Mouse (Mus musculus): ENCODE measurements around the gene Ankrd11. TPM values are rescaled to one million over a fixed set of nuclear protein-coding genes. Genes with fewer than 3 reads are reported as not detected.
"Not testable (repeated sequence)": the region's sequence is repeated elsewhere in the genome, so short reads cannot be mapped to it uniquely, and the experiment has no call there.

Ankrd11 gene
- polyA plus RNA-seq, 1 experiment from 2014 or later = 53.8 TPM

DNA sequence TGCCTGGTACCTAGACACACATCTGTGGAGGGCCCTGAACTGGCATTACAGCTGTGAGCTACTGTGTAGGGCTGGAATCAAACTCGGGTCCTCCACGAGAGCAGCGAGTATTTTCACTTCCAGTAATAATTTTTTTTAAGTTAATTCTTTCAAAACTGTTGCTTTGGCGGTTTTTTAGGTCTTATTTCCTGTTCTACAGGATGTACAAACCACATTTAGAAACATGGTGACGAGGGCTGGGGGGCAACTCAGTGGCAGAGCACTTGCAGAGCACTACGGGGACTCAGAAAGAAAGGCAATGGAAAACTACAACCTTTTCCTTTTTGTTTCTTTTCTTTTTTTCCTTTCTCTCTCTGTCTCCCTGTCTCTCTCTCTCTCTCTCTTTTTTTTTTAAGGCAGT is 7.9 kb downstream of the Ankrd11 start:
- H3K4me2 ChIP-seq = peak overlapping the region; percentile 28; the same call in 1 of the 2 replicates
- peaks cover 69% of the 10 kb centered on the region for H3K4me1 ChIP-seq (replicated peaks; ENCODE audit: control insufficient read depth, insufficient read depth, low read length)
- H3K36me3 ChIP-seq (ENCODE audit: control insufficient read depth, insufficient read depth, low read length) = no peaks in the 10 kb centered on the region
- no peak overlapping the region for H3K4me3 ChIP-seq (ENCODE audit: low read depth, low read length)
- WGBS = 56% methylated on average over 6 of the region's 6 CpGs
- no peak overlapping the region for H3K27ac ChIP-seq (ENCODE audit: low read depth, low read length)
- H3K9me3 ChIP-seq (ENCODE audit: control insufficient read depth, low read length) = no peaks in the 10 kb centered on the region
- ATAC-seq (replicated peaks; ENCODE audit: low FRiP score) (no peak), DNase-seq (ENCODE audit: low spot score) (no peak)
- H3K9ac ChIP-seq (ENCODE audit: low read depth, low read length) = no peak overlapping the region
- no peaks in the 10 kb centered on the region for H3K27me3 ChIP-seq (replicated peaks; ENCODE audit: control insufficient read depth, insufficient read depth, low read length)

DNA sequence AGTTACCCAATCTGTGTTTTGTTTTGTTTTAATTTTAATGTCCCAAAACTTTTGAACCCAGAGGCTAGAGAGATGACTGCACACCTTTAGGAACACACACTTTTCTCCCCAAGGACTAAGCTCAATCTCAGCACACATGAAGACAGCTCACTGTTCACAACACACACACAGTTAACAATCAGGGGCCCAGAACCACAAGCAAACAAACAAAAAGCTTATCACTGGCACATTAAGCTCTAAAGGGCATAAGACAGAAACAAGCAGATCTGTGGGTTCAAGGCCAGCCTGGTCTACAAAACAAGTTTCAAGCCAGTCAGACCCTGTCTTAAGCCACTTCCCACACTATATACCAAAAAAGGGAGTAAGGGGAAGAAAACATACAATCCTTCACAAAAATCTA is 8.6 kb downstream of the Ankrd11 start:
- H3K4me1 ChIP-seq (replicated peaks; ENCODE audit: control insufficient read depth, insufficient read depth, low read length) = peaks cover 66% of the 10 kb centered on the region
- no peak overlapping the region for H3K27ac ChIP-seq (ENCODE audit: low read depth, low read length)

DNA sequence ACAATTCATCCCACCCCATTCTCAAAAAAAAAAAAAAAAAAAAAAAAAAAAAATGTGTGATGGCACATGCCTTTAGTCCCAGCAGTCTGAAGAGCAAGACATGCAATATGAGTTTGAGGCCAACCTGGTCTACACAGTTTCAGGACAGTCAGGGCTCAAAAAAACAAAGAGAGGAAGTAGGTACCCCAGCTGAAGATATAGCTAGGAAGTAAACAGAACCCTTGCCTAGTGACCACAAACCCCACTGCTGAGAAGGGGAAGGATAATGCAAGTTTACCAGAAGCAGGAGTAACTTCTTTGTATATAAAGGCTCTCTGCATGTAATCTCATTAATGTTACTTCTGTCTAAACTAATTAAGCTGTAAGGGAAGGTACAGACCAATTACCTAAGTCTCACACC is 9.3 kb downstream of the Ankrd11 start:
- Histone ChIP-seq H3K27me3 (replicated peaks; ENCODE audit: control insufficient read depth, insufficient read depth, low read length) (no peaks in the 10 kb centered on the region), H3K4me2 (no peak overlapping the region), H3K4me1 (replicated peaks; ENCODE audit: control insufficient read depth, insufficient read depth, low read length) (peaks cover 62% of the 10 kb centered on the region), H3K36me3 (ENCODE audit: control insufficient read depth, insufficient read depth, low read length) (no peaks in the 10 kb centered on the region), H3K27ac (ENCODE audit: low read depth, low read length) (no peak overlapping the region), H3K9ac (ENCODE audit: low read depth, low read length) (no peak overlapping the region), H3K4me3 (ENCODE audit: low read depth, low read length) (no peak overlapping the region), H3K9me3 (ENCODE audit: control insufficient read depth, low read length) (no peaks in the 10 kb centered on the region)
- no peak for DNase-seq (ENCODE audit: low spot score)
- ATAC-seq (replicated peaks; ENCODE audit: low FRiP score) = no peak

More for the DNA sequence above, 8.6 kb downstream of the Ankrd11 start:
- no peak overlapping the region for H3K9ac ChIP-seq (ENCODE audit: low read depth, low read length)
- no peaks in the 10 kb centered on the region for H3K36me3 ChIP-seq (ENCODE audit: control insufficient read depth, insufficient read depth, low read length)
- no peaks in the 10 kb centered on the region for H3K9me3 ChIP-seq (ENCODE audit: control insufficient read depth, low read length)
- ATAC-seq (replicated peaks; ENCODE audit: low FRiP score) (no peak), DNase-seq (ENCODE audit: low spot score) (no peak)
- no peak overlapping the region for H3K4me3 ChIP-seq (ENCODE audit: low read depth, low read length)
- peak overlapping the region; percentile 33 for H3K4me2 ChIP-seq
- no peaks in the 10 kb centered on the region for H3K27me3 ChIP-seq (replicated peaks; ENCODE audit: control insufficient read depth, insufficient read depth, low read length)

DNA sequence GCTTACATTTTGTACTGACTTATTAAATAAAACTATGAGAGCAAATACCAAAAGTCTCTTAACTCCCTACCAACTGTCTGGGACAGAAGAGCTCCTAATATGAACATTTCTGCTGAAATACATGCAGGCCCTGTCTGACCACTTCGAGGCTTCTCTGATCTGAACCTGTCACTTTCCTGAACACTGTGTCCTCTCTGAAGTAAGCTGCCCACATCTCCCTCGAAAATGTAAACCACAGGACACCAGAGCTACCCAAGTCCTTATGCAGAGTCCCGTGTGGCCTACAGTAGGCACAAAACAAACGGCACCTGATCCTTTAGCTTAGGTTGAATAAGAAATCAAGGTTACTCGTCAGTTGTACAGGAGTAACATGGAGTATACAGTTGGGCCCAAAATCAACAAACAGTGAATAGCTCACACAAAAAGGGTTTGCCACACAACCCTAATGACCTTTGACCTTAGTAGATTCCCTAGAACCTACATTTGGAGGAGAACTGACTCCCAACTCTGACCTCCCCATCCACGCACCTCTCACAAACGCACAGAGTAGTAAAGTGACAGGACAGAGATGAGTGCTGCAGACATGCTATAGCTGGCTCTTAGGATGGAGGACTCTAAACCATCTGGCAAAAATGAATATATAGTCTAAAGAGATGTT is 10.6 kb downstream of the Ankrd11 start:
- no peak for ATAC-seq (replicated peaks; ENCODE audit: low FRiP score)
- 67% methylated on average over 7 of the region's 7 CpGs for WGBS
- H3K4me1 ChIP-seq (replicated peaks; ENCODE audit: control insufficient read depth, insufficient read depth, low read length) = peaks cover 53% of the 10 kb centered on the region

DNA sequence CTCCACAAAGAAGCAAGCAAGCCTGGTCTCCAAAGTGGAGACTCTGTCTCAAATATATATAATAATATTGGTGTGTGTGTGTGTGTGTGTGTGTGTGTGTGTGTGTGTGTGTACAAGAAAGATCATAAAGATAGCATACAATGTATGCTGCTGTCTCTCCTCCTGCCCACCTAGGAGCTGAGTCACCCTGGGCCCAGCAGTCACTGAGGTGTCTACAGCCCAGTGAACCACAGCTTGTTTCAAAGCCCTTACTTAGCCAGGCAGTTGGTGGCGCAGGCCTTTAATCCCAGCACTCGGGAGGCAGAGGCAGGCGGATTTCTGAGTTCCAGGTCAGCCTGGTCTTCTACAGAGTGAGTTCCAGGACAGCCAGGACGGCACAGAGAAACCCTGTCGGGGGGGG is 12.0 kb downstream of the Ankrd11 start:
- not testable (repeated sequence) for H3K9me3 ChIP-seq (ENCODE audit: control insufficient read depth, low read length); ATAC-seq (replicated peaks; ENCODE audit: low FRiP score)
- H3K4me1 ChIP-seq (replicated peaks; ENCODE audit: control insufficient read depth, insufficient read depth, low read length) = peaks cover 45% of the 10 kb centered on the region

More for the DNA sequence above, 10.6 kb downstream of the Ankrd11 start:
- Histone ChIP-seq H3K4me3 (ENCODE audit: low read depth, low read length) (no peak overlapping the region), H3K9ac (ENCODE audit: low read depth, low read length) (no peak overlapping the region), H3K9me3 (ENCODE audit: control insufficient read depth, low read length) (no peaks in the 10 kb centered on the region), H3K27ac (ENCODE audit: low read depth, low read length) (no peak overlapping the region), H3K27me3 (replicated peaks; ENCODE audit: control insufficient read depth, insufficient read depth, low read length) (no peaks in the 10 kb centered on the region), H3K4me2 (no peak overlapping the region), H3K36me3 (ENCODE audit: control insufficient read depth, insufficient read depth, low read length) (no peaks in the 10 kb centered on the region)
- no peak for DNase-seq (ENCODE audit: low spot score)

DNA sequence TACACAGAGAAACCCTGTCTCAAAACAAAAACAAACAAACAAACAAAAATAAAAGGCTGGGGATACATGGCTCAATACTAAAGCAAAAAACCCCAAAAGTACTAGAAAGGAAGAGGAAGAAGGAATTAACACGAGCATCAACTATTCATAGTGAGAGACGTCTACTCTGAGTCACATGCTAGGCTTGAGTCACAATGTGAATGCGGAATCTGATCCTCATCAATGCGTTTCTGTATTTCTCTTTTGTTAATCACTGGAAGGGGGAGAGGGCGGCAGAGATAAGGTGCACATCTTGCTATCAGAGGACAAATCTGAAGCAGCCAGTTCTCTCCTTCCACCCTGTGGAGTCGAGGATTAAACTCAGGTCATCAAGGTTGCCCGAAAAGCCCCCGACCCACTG is 14.3 kb downstream of the Ankrd11 start:
- no peak overlapping the region for H3K4me3 ChIP-seq (ENCODE audit: low read depth, low read length)
- no peaks in the 10 kb centered on the region; the same call in 1 of the 2 replicates for H3K36me3 ChIP-seq (ENCODE audit: control insufficient read depth, insufficient read depth, low read length)
- ATAC-seq (replicated peaks; ENCODE audit: low FRiP score) (no peak), DNase-seq (ENCODE audit: low spot score) (no peak)
- no peaks in the 10 kb centered on the region for H3K27me3 ChIP-seq (replicated peaks; ENCODE audit: control insufficient read depth, insufficient read depth, low read length)
- 75% methylated on average over 8 of the region's 8 CpGs for WGBS
- H3K27ac ChIP-seq (ENCODE audit: low read depth, low read length) = no peak overlapping the region
- no peak overlapping the region for H3K4me2 ChIP-seq
- peaks cover 23% of the 10 kb centered on the region for H3K4me1 ChIP-seq (replicated peaks; ENCODE audit: control insufficient read depth, insufficient read depth, low read length)
- no peaks in the 10 kb centered on the region for H3K9me3 ChIP-seq (ENCODE audit: control insufficient read depth, low read length)
- no peak overlapping the region for H3K9ac ChIP-seq (ENCODE audit: low read depth, low read length)

More for the DNA sequence above, 12.0 kb downstream of the Ankrd11 start:
- not testable (repeated sequence) for H3K9ac ChIP-seq (ENCODE audit: low read depth, low read length); H3K4me3 ChIP-seq (ENCODE audit: low read depth, low read length); H3K36me3 ChIP-seq (ENCODE audit: control insufficient read depth, insufficient read depth, low read length); H3K4me2 ChIP-seq; H3K27me3 ChIP-seq (replicated peaks; ENCODE audit: control insufficient read depth, insufficient read depth, low read length); DNase-seq (ENCODE audit: low spot score); H3K27ac ChIP-seq (ENCODE audit: low read depth, low read length)
- WGBS = 79% methylated on average over 5 of the region's 5 CpGs

DNA sequence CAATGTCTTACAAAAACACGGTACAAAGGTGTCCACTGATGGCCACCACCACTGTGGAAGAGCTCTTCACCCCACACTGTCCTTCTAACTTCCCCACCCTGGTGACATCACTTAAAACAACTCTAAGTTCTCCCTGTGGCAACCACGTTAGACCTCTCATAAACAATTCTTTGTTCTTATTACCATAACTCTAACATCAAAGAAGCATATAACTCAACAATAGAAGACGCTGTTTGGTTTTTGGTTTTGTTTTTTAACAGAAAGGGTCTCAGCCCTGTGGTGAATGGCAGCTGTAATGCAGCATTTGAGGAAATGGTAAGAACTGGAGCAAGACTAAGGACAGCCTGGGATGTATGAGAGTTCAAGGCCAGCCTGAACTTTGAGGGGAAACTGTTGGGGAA is 16.1 kb downstream of the Ankrd11 start:
- H3K36me3 ChIP-seq (ENCODE audit: control insufficient read depth, insufficient read depth, low read length) = no peaks in the 10 kb centered on the region; the same call in 1 of the 2 replicates
- H3K4me3 ChIP-seq (ENCODE audit: low read depth, low read length) = no peak overlapping the region
- DNase-seq (ENCODE audit: low spot score) = no peak
- H3K27ac ChIP-seq (ENCODE audit: low read depth, low read length) = no peak overlapping the region
- ATAC-seq (replicated peaks; ENCODE audit: low FRiP score) = no peak
- H3K4me1 ChIP-seq (replicated peaks; ENCODE audit: control insufficient read depth, insufficient read depth, low read length) = peaks cover 19% of the 10 kb centered on the region
- WGBS = 75% methylated on average over 3 of the region's 3 CpGs
- H3K9ac ChIP-seq (ENCODE audit: low read depth, low read length) = no peak overlapping the region
- no peak overlapping the region for H3K4me2 ChIP-seq
- no peaks in the 10 kb centered on the region for H3K9me3 ChIP-seq (ENCODE audit: control insufficient read depth, low read length)
- no peaks in the 10 kb centered on the region for H3K27me3 ChIP-seq (replicated peaks; ENCODE audit: control insufficient read depth, insufficient read depth, low read length)

DNA sequence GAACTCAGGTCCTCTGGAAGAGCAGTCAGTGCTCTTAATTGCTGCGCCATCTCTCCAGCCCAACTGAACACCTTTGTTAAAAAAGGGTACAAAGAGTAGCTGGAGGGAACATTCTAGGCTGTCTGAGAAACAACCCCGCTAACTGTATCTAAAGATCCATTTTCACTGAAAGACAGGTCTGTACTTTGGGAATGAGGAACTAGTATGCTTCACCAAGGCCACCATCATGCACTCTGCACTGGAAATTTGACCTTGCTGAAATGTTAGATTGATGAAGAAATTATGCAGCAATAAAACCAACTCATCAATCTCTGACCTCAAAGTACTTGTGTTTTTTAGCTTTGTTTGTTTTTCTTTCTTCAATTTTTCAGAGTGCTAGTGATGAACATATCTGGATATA is 17.9 kb downstream of the Ankrd11 start:
- Histone ChIP-seq H3K9me3 (ENCODE audit: control insufficient read depth, low read length) (no peaks in the 10 kb centered on the region), H3K4me2 (no peak overlapping the region), H3K27me3 (replicated peaks; ENCODE audit: control insufficient read depth, insufficient read depth, low read length) (no peaks in the 10 kb centered on the region), H3K9ac (ENCODE audit: low read depth, low read length) (no peak overlapping the region), H3K27ac (ENCODE audit: low read depth, low read length) (no peak overlapping the region), H3K4me1 (replicated peaks; ENCODE audit: control insufficient read depth, insufficient read depth, low read length) (peaks cover 16% of the 10 kb centered on the region), H3K4me3 (ENCODE audit: low read depth, low read length) (no peak overlapping the region), H3K36me3 (ENCODE audit: control insufficient read depth, insufficient read depth, low read length) (no peaks in the 10 kb centered on the region; the same call in 1 of the 2 replicates)
- no peak for DNase-seq (ENCODE audit: low spot score)
- no peak for ATAC-seq (replicated peaks; ENCODE audit: low FRiP score)
- WGBS = 93% methylated on average over 2 of the region's 2 CpGs

DNA sequence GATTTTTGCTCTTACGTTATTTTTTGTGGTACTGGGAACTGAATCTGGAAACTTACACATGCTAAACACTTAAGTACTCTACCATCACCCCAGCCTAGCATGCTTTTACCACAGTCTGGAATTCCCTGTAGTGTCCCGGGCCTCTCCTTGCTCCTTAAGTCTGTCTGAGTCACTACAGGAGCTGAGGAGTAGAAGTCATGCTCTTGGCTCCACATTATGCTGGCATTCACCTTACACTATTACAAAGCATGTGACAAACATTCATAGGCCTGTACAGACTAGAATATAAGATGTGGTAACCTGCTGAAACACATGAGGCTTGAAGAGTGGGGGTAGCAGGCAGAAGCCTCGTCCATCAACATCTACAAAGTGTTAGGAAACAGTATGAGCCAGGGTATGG is 19.4 kb downstream of the Ankrd11 start:
- Histone ChIP-seq H3K4me3 (ENCODE audit: low read depth, low read length) (no peak overlapping the region), H3K27ac (ENCODE audit: low read depth, low read length) (no peak overlapping the region), H3K9ac (ENCODE audit: low read depth, low read length) (no peak overlapping the region), H3K4me1 (replicated peaks; ENCODE audit: control insufficient read depth, insufficient read depth, low read length) (peaks cover 27% of the 10 kb centered on the region), H3K36me3 (ENCODE audit: control insufficient read depth, insufficient read depth, low read length) (no peaks in the 10 kb centered on the region; the same call in 1 of the 2 replicates), H3K27me3 (replicated peaks; ENCODE audit: control insufficient read depth, insufficient read depth, low read length) (no peaks in the 10 kb centered on the region), H3K9me3 (ENCODE audit: control insufficient read depth, low read length) (no peaks in the 10 kb centered on the region), H3K4me2 (no peak overlapping the region)
- WGBS = 79% methylated on average over 3 of the region's 3 CpGs
- ATAC-seq (replicated peaks; ENCODE audit: low FRiP score) = no peak
- no peak for DNase-seq (ENCODE audit: low spot score)
